Mouse (Mus musculus): Measurements from ENCODE around the gene Rspo1.

Rspo1 gene

GRCm38 (mm10) chr4:125020780-125021538 lies 34.7 kb downstream of the Rspo1 start:
- peak; percentile 43 for DNase-seq (ENCODE audit: low read depth, low spot score)

- DNase-seq (ENCODE audit: low read depth, low spot score): peak; percentile 97
These were observed 43.8 kb downstream of the Rspo1 start for GRCm38 (mm10) chr4:125029891-125030614.

DNA sequence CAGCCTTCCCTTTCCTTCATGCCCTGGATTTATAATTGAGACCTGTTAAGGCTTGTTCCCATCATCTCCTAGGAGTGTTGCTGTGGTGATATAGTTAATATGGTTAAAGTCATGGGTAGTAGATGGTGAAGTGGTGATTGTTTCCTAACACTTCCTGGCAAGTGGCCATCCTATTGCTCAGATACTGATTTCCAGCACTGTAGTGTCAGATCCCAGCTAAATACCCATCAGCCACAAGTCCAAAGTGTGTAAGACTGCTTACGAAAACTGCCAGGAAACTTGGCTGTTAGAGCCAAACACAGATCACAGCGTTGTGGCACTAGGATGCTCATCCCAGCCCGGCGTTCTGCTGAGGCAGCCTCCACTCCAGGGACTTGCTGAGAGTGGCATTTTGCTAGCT lies 48.1 kb downstream of the Rspo1 start:
- DNase-seq (ENCODE audit: low read depth, low spot score): no peak

- no peak for DNase-seq (ENCODE audit: low read depth, low spot score)
These were observed 58.2 kb downstream of the Rspo1 start for GRCm38 (mm10) chr4:125044454-125044853.

- DNase-seq (ENCODE audit: low read depth, low spot score): no peak
These were observed 69.2 kb downstream of the Rspo1 start for GRCm38 (mm10) chr4:125055385-125055784.

- DNase-seq (ENCODE audit: low read depth, low spot score): no peak
These were observed 70.2 kb downstream of the Rspo1 start for GRCm38 (mm10) chr4:125056476-125056875.

DNA sequence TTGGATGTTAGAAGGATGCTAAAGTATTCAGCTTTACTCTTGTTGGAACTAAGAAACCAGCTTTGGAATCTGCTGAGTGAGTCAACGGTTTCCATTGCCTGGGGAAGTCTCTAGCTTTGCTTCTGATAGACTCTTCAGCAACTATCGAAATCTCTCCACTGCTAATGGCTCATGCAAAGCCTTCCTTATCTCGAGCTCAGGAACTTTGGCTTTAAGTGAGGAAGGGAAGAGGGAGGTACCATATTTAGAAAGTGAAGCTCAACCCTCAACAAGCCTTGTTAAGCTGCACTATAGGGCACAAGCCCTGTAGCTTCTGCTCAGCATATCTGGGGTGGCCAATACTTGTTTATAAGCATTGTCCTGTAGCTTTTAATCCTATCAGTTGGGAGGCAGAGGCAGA lies 71.0 kb downstream of the Rspo1 start:
- no peak for DNase-seq (ENCODE audit: low read depth, low spot score)

DNA sequence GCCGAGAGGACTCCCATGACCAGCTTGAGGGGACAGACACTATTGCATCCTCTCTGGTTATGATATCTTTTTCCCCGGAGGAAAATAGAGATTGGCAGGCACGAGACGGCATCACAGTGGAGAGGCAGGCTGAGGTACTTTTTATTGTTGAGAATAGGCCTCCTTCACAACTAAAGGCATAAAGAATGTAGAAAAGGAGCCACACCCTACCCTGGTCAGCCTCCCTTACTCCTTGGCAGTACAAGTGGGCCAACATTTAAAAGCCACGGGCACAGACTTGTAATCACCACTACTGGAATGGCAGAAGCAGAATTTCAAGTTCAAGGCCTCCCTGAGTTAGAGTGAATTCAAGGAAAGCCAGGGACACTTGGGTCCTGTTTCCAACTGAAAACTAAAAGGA lies 71.8 kb downstream of the Rspo1 start:
- no peak for DNase-seq (ENCODE audit: low read depth, low spot score)
